Mouse (Mus musculus) right cerebral cortex, adult 2 months (tissue): Measurements from ENCODE around the gene Pcif1.
"Not testable (repeated sequence)": the region's sequence is repeated elsewhere in the genome, so short reads cannot be mapped to it uniquely, and the experiment has no call there.

Experiments used
- DNase-seq, 2 experiments: peaks; one replicate each; pipeline ENCODE4 v3.0.0; 2021 to 2022; ENCODE audit warnings: low spot score in 2 of 2

Gene Pcif1

GRCm38 (mm10) chr2:164879228-164879567 lies at the start of gene Pcif1:
Gene Pcif1 (plus strand): TSS chr2:164879304.
- DNase-seq = peak; percentile 90 to 91

DNA sequence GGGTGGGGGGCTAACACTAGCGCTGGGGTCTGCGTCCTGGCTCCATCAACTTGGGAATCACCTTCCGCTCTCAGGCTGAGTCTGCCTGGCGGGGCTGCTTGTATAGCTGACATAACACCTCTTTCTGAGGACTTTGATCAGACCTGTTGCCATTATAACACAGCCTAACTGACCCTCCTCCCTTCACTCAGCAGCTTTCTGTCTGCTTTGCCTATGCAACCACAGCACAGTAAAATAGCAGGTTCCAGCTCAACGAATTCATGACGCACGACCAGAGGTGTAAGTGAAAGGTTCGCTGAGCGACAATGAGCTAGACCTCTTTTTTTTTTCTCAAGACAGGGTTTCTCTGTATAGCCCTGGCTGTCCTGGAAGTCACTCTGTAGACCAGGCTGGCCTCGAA lies 48.1 kb upstream of the Pcif1 start:
- no peak for DNase-seq

DNA sequence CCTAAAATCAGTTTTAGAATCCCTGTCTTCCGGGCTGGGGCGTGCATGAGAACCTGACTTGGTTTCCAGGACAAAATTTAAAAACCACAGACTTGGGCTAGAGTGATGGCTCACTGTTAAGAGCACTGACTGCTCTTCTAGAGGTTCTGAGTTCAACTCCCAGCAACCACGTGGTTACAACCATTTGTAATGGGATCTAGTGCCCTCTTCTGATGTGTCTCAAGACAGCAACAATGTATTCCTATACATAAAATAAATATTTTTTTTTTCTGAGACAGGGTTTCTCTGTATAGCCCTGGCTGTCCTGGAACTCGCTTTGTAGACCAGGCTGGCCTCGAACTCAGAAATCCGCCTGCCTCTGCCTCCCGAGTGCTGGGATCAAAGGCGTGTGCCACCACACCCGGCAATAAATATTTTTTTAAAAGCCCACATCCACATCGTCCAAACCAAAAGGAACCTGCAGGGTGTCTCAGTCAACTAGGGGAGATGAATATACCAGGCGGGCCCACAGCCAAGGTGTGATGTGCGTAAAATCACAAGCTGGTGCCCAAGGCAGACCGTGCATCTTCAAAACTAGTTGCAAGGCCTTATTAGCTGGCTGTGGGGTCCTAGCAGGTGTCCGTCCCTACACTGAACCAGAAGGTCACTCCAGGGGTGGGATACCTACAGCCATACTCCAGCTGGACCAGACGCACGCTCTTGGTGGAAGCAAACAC lies 46.9 kb upstream of the Pcif1 start:
- DNase-seq = peak in 1 of 2 experiments; percentile 36

DNA sequence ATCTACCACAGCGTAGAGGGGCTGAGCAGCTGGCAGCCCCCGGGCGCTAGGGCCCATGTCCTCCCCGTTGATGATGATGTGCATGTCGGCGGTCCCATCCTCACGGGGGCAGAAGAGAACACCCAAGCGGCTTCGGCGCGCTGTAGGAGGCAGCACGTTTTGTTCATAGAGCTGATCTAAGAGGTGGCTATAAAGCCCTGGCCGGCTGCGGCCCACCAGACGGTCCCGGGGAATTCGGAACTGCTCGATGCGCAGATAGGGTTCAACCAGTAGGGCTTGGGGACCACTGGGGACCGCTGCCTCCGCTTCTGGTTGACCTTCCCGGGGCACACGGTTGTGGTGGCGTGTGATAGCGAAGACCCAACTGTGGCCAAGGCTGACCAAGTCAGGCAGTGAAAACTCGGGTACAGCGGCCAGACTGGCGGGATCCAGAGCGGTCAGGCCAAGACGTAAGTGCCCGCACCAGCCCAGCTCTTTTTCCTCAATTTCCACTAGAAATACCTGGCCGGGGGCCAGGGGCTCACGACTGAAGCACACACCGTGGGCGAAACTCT lies 46.3 kb upstream of the Pcif1 start, which contains the start of gene Ctsa:
Ctsa (plus strand) TSS at position 126 of the 554 bp plus-strand sequence.
- peak; percentile 78 to 83 for DNase-seq

DNA sequence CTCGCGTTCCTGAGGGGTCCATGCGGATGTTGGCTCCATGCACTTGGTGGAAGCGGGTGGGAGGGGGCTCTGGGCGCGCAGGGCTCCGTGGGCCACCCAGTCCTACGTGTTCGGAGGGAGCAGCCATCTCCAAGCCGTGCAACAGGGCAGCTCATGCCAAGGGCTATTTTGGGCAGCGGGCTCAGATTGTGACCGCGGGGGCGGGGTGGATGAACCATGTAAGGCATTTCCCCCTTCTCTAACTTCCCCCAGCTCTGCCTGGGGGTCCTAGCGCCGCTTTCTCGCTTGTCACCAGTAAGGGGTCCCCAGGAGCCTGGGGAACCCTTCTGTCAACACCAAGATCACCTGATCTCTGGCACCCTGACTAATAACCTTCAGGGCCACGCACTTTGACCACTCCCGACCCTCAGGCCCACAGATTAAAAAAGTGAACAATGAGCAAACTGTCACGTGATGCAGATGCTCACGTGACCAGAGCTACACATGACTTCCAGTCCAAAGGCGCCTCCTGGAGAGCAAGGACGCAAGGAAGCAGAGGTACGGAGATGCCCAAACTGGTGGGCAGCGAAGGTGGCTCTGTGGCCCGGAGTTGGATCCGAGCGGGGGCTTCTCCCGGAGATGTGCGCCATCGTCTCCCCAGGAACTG lies 45.7 kb upstream of the Pcif1 start, which contains the start of gene Neurl2:
Neurl2 (minus strand) TSS at position 143 of the 646 bp plus-strand sequence.
- peak; percentile 89 to 95 for DNase-seq

- DNase-seq = peak in 1 of 2 experiments; percentile 51
Observed at GRCm38 (mm10) chr2:164834531-164834930, 44.6 kb upstream of the Pcif1 start.

GRCm38 (mm10) chr2:164835164-164835563 lies 43.9 kb upstream of the Pcif1 start:
- no peak for DNase-seq

GRCm38 (mm10) chr2:164845782-164846181 lies 33.3 kb upstream of the Pcif1 start:
- DNase-seq = no peak

GRCm38 (mm10) chr2:164850061-164850460 lies 29.0 kb upstream of the Pcif1 start:
- DNase-seq = no peak

DNA sequence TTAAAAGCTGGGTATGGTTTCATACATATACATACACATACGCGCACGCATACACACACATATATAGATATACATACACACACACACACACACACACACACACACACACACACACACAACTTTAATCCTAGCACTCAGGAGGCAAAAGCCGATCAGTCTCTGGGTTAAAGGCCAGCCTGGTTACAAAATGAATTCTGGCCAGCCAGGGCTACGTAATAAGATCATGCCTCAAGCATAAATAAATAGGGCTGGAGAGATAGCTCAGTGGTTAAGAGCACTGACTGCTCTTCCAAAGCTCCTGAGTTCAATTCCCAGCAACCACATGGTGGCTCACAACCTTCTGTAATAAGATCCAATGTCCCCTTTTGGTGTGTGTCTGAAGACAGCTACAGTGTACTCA lies 23.5 kb upstream of the Pcif1 start:
- DNase-seq = not testable (repeated sequence)

GRCm38 (mm10) chr2:164856309-164857100 lies 22.6 kb upstream of the Pcif1 start:
- DNase-seq = no peak

DNA sequence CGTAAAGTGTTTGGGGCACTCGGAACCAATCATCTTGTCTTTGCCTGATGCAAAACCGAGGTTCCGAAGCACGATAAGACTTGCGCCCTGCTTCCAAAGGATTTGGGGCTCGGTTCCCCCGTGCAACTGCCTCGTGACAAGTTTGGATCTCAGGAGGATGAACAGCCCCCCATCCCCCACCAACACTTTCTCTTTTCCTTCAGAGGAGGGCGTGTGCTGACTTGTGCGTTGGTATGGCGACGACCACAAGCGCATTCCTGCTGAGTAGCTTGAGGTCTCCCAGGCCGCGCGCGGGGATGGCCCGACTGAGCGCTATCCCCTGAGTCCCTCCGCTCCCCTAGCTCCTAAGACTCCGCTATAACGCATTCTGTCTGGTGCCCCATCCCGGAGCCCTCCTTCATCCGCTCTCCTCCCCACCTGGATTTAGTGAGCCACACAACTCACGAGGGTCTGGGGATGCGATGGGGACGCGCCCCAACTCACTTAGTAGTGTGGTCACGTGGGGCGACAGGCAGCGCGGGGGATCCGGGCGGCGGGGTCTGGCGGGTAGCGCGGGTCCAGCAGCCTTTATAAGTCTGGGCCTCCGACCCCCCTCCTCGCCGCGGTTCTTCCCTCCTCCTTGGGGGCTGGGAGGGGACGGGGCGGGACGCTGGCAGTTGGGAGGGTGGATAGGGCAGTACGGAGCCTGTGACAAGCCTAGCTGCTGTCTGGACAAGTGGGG lies 21.8 kb upstream of the Pcif1 start, which contains the start of gene Pltp:
Pltp (minus strand) TSS at position 611 of the 721 bp plus-strand sequence.
- DNase-seq = peak in 1 of 2 experiments; percentile 39

GRCm38 (mm10) chr2:164857842-164858553 lies 21.1 kb upstream of the Pcif1 start:
- no peak for DNase-seq

DNA sequence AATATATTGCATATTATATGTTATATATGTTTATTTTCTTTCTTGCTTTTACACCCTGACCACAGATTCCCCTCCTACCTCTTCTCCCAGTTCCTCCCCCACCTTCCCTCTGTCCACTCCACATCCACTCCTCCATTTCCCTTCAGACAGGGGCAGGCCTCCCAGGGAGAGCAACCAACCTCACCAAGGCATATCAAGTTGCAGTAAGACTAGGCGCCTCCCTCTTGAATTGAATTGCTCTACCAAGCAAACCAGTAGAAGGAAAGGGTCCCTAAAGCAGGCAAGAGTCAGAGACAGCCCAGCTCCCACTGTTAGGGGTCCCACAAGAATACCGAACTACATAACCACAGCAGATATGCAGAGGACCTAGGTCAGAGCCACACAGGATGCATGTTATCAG lies 19.9 kb upstream of the Pcif1 start:
- DNase-seq = no peak

GRCm38 (mm10) chr2:164859640-164860432 lies 19.3 kb upstream of the Pcif1 start:
- no peak for DNase-seq

- no peak for DNase-seq
Observed at GRCm38 (mm10) chr2:164861094-164861493, 18.0 kb upstream of the Pcif1 start.

- no peak for DNase-seq
Observed at GRCm38 (mm10) chr2:164862179-164862861, 16.8 kb upstream of the Pcif1 start.

GRCm38 (mm10) chr2:164863411-164863810 lies 15.7 kb upstream of the Pcif1 start:
- not testable (repeated sequence) for DNase-seq

GRCm38 (mm10) chr2:164864593-164864992 lies 14.5 kb upstream of the Pcif1 start:
- no peak for DNase-seq
